Mouse (Mus musculus) forebrain, embryonic 16.5 days (tissue): ENCODE measurements around the gene Memo1. TPM values are rescaled to one million over a fixed set of nuclear protein-coding genes. Genes with fewer than 3 reads are reported as not detected.
"Not testable (repeated sequence)": the region's sequence is repeated elsewhere in the genome, so short reads cannot be mapped to it uniquely, and the experiment has no call there.

Experiments
- ATAC-seq: fragments of 200-750 bp; cut with Nextera tagmentation; 2 replicates; pipeline ENCODE4 v1.8.0; 2017; ENCODE audit warnings: mild to moderate bottlenecking, moderate library complexity
- H3K27ac ChIP-seq: fragments of 300-500 bp; sonication (generic); 2 replicates; pipeline ENCODE4 v1.5.1; 2014; ENCODE audit warnings: low read length, control low read depth
- H3K27me3 ChIP-seq: fragments of 300-500 bp; sonication (generic); replicated peaks from 2 replicates; pipeline ENCODE4 v1.6.1; 2014; ENCODE audit warnings: low read length; ENCODE audit not compliant: control insufficient read depth, insufficient read depth
- H3K36me3 ChIP-seq: fragments of 300-500 bp; sonication (generic); 2 replicates; pipeline ENCODE4 v1.6.1; 2014; ENCODE audit not compliant: control insufficient read depth, insufficient read depth
- H3K4me1 ChIP-seq: fragments of 300-500 bp; sonication (generic); replicated peaks from 2 replicates; pipeline ENCODE4 v1.6.1; 2014; ENCODE audit warnings: low read length; ENCODE audit not compliant: control insufficient read depth, insufficient read depth
- H3K4me2 ChIP-seq: fragments of 300-500 bp; sonication (generic); 2 replicates; pipeline ENCODE4 v1.6.1; 2014; ENCODE audit warnings: mild to moderate bottlenecking, low read length, control low read depth
- H3K4me3 ChIP-seq: fragments of 300-500 bp; sonication (generic); replicated peaks from 2 replicates; pipeline ENCODE4 v1.5.1; 2014; ENCODE audit warnings: mild to moderate bottlenecking, low read length, control low read depth
- H3K9ac ChIP-seq: fragments of 300-500 bp; sonication (generic); replicated peaks from 2 replicates; pipeline ENCODE4 v1.6.1; 2014; ENCODE audit warnings: low read depth, low read length, control low read depth
- H3K9me3 ChIP-seq: fragments of 300-500 bp; sonication (generic); 2 replicates; pipeline ENCODE4 v1.6.1; 2016; ENCODE audit warnings: low read length; ENCODE audit not compliant: control insufficient read depth
- WGBS: fragments of 180-500 bp; shearing (Covaris S2); extraction: QIAGEN DNeasy Blood & Tissue Kit; methylation state at CpG from one replicate; pipeline ENCODE4 v1.1.7; 2014; 5-methylcytosine and 5-hydroxymethylcytosine counted together
- polyA plus RNA-seq: library from polyadenylated mRNA; unstranded; fragments of >200 nt; fragmentation: Nextera tagmentation; extraction: Ambion mirVana; gene quantifications from 2 replicates; pipeline ENCODE4 v1.2.1, GENCODE M21; 2015

Memo1 gene
- polyA plus RNA-seq, 1 experiment from 2014 or later = 66.3 TPM

GRCm38 (mm10) chr17:74217304-74217703, 78.0 kb downstream of the Memo1 start:
- ATAC-seq = no peak
- Histone ChIP-seq H3K27me3 (no peaks in the 10 kb centered on the region), H3K27ac (no peak overlapping the region), H3K9ac (no peak overlapping the region), H3K4me3 (no peak overlapping the region), H3K9me3 (no peaks in the 10 kb centered on the region), H3K36me3 (no peaks in the 10 kb centered on the region), H3K4me1 (no peaks in the 10 kb centered on the region), H3K4me2 (no peak overlapping the region)
- WGBS = 90% methylated on average over 2 of the region's 2 CpGs

- not testable (repeated sequence) for H3K27me3 ChIP-seq, H3K36me3 ChIP-seq, H3K4me3 ChIP-seq, H3K9ac ChIP-seq, H3K4me1 ChIP-seq, H3K4me2 ChIP-seq, H3K27ac ChIP-seq, H3K9me3 ChIP-seq, ATAC-seq
- 86% methylated on average over 16 of the region's 16 CpGs for WGBS
These were observed 82.3 kb downstream of the Memo1 start for GRCm38 (mm10) chr17:74212831-74213524.

- H3K27me3 ChIP-seq = no peaks in the 10 kb centered on the region
- H3K4me1 ChIP-seq = no peaks in the 10 kb centered on the region
- no peak overlapping the region for H3K27ac ChIP-seq
- no peak overlapping the region for H3K4me3 ChIP-seq
- no peak overlapping the region for H3K9ac ChIP-seq
- no peak for ATAC-seq
- H3K4me2 ChIP-seq = no peak overlapping the region
- 41% methylated on average over 5 of the region's 5 CpGs for WGBS
- H3K9me3 ChIP-seq = no peaks in the 10 kb centered on the region
- H3K36me3 ChIP-seq = no peaks in the 10 kb centered on the region
These were observed 86.0 kb downstream of the Memo1 start for GRCm38 (mm10) chr17:74209143-74209908.

GRCm38 (mm10) chr17:74195943-74196342, 99.4 kb downstream of the Memo1 start:
- no peak overlapping the region for H3K9ac ChIP-seq
- H3K9me3 ChIP-seq = no peaks in the 10 kb centered on the region
- H3K27me3 ChIP-seq = no peaks in the 10 kb centered on the region
- H3K36me3 ChIP-seq = no peaks in the 10 kb centered on the region
- ATAC-seq = no peak
- WGBS = 65% methylated on average over 2 of the region's 2 CpGs
- no peaks in the 10 kb centered on the region for H3K4me1 ChIP-seq
- no peak overlapping the region for H3K4me3 ChIP-seq
- H3K27ac ChIP-seq = no peak overlapping the region
- H3K4me2 ChIP-seq = no peak overlapping the region

GRCm38 (mm10) chr17:74194755-74195154, 100.6 kb downstream of the Memo1 start:
- 72% methylated on average over 9 of the region's 9 CpGs for WGBS
- H3K4me3 ChIP-seq = no peak overlapping the region

GRCm38 (mm10) chr17:74193463-74193862, 101.9 kb downstream of the Memo1 start:
- Histone ChIP-seq H3K36me3 (no peaks in the 10 kb centered on the region), H3K27ac (no peak overlapping the region), H3K27me3 (no peaks in the 10 kb centered on the region), H3K4me2 (no peak overlapping the region), H3K4me3 (no peak overlapping the region), H3K9ac (no peak overlapping the region), H3K9me3 (no peaks in the 10 kb centered on the region), H3K4me1 (no peaks in the 10 kb centered on the region)
- no peak for ATAC-seq
- WGBS = 74% methylated on average over 1 of the region's 1 CpGs

More at GRCm38 (mm10) chr17:74194755-74195154, 100.6 kb downstream of the Memo1 start:
- H3K9ac ChIP-seq = no peak overlapping the region
- no peak for ATAC-seq
- H3K4me1 ChIP-seq = no peaks in the 10 kb centered on the region
- H3K36me3 ChIP-seq = no peaks in the 10 kb centered on the region
- H3K27me3 ChIP-seq = no peaks in the 10 kb centered on the region
- H3K27ac ChIP-seq = no peak overlapping the region
- H3K9me3 ChIP-seq = no peaks in the 10 kb centered on the region
- no peak overlapping the region for H3K4me2 ChIP-seq

- WGBS = 83% methylated on average over 5 of the region's 5 CpGs
- no peak overlapping the region for H3K4me2 ChIP-seq
- H3K27me3 ChIP-seq = no peaks in the 10 kb centered on the region
- no peaks in the 10 kb centered on the region for H3K9me3 ChIP-seq
- no peak overlapping the region for H3K27ac ChIP-seq
- no peak overlapping the region for H3K9ac ChIP-seq
- no peak overlapping the region for H3K4me3 ChIP-seq
- ATAC-seq = no peak
- no peaks in the 10 kb centered on the region for H3K36me3 ChIP-seq
- no peaks in the 10 kb centered on the region for H3K4me1 ChIP-seq
These were observed 103.9 kb downstream of the Memo1 start for GRCm38 (mm10) chr17:74191446-74191845.

GRCm38 (mm10) chr17:74186197-74186596, 109.1 kb downstream of the Memo1 start:
- H3K27ac ChIP-seq = no peak overlapping the region
- H3K9me3 ChIP-seq = no peaks in the 10 kb centered on the region
- H3K27me3 ChIP-seq = no peaks in the 10 kb centered on the region
- H3K4me3 ChIP-seq = no peak overlapping the region
- H3K4me1 ChIP-seq = no peaks in the 10 kb centered on the region
- H3K9ac ChIP-seq = no peak overlapping the region
- WGBS = 68% methylated on average over 5 of the region's 5 CpGs
- H3K4me2 ChIP-seq = no peak overlapping the region
- ATAC-seq = no peak; the same call in 1 of the 2 replicates
- no peaks in the 10 kb centered on the region for H3K36me3 ChIP-seq

- H3K4me2 ChIP-seq = no peak overlapping the region
- H3K27me3 ChIP-seq = no peaks in the 10 kb centered on the region
- 84% methylated on average over 1 of the region's 1 CpGs for WGBS
- no peak overlapping the region for H3K27ac ChIP-seq
- no peak overlapping the region for H3K4me3 ChIP-seq
- H3K4me1 ChIP-seq = no peaks in the 10 kb centered on the region
- ATAC-seq = no peak
- H3K9me3 ChIP-seq = no peaks in the 10 kb centered on the region
- no peak overlapping the region for H3K9ac ChIP-seq
- no peaks in the 10 kb centered on the region for H3K36me3 ChIP-seq
These were observed 110.6 kb downstream of the Memo1 start for GRCm38 (mm10) chr17:74184739-74185138.
